Mouse (Mus musculus): Measurements from ENCODE around the gene Arl4d. TPM values are rescaled to one million over a fixed set of nuclear protein-coding genes. Genes with fewer than 3 reads are reported as not detected.
"Not testable (repeated sequence)": the region's sequence is repeated elsewhere in the genome, so short reads cannot be mapped to it uniquely, and the experiment has no call there.

The Arl4d gene
- total and polyA plus RNA-seq, 3 experiments = 0.59 to 1.2 (median 0.81) TPM

DNA sequence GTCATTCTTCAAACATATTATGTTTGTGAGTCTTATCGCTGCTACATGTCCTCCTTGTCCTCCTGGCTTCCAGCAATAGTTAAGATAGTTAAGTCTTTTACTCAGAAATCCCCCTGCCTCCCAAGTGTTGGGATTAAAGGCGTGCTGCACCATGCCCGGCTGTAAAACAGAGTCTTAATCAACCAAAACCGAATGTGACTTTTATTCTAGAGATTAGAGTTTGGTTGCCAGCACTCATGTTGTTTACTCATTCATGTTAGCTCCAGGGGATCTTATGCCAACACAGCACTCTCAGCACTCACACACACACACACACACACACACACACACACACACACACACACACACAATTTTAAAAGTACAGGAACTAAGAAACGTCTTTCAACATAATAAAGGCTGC, 22.4 kb upstream of the Arl4d start:
- TF ChIP-seq EP300 (IDR thresholded peaks at IDR 0.05; ENCODE audit: low read length) = no peak
- no peak for TF ChIP-seq ZMIZ1 (IDR thresholded peaks at IDR 0.05; ENCODE audit: low read depth, low read length)
- no peak for TF ChIP-seq POLR2AphosphoS2 (IDR thresholded peaks at IDR 0.05; ENCODE audit: low read depth, low read length)
- no peak for TF ChIP-seq PAX5 (IDR thresholded peaks at IDR 0.05; ENCODE audit: low read length)
- no peak for TF ChIP-seq CHD1 (IDR thresholded peaks at IDR 0.05; ENCODE audit: low read depth, low read length)
- no peak for TF ChIP-seq CHD2 (IDR thresholded peaks at IDR 0.05; ENCODE audit: low read length)
- TF ChIP-seq CTCF (conservative IDR thresholded peaks at IDR 0.05 in 1 of 2, IDR thresholded peaks at IDR 0.05 in 1 of 2; ENCODE audit: low read depth in 2 of 2, low read length in 2 of 2) = no peak
- no peak for TF ChIP-seq MXI1 (IDR thresholded peaks at IDR 0.05; ENCODE audit: low read depth, low read length)
- no peak for TF ChIP-seq HCFC1 (IDR thresholded peaks at IDR 0.05; ENCODE audit: low read depth, low read length)
- no peak for TF ChIP-seq SMC3 (IDR thresholded peaks at IDR 0.05; ENCODE audit: low read depth, low read length)
- TF ChIP-seq USF2 (conservative IDR thresholded peaks at IDR 0.05; ENCODE audit: low read depth, low read length) = no peak
- no peak for TF ChIP-seq SIN3A (IDR thresholded peaks at IDR 0.05; ENCODE audit: low read length)
- no peaks in the 10 kb centered on the region for H3K36me3 ChIP-seq (replicated peaks in 1 of 2; ENCODE audit: control insufficient read depth in 1 of 2, insufficient read depth in 1 of 2, low read length in 1 of 2)
- peaks cover 4 to 18% of the 10 kb centered on the region in 2 experiments; a peak in 3 of 4 replicates for H3K4me1 ChIP-seq (ENCODE audit: control insufficient read depth in 1 of 2, insufficient read depth in 2 of 2)
- peak overlapping the region; percentile 85 for H3K4me2 ChIP-seq (ENCODE audit: insufficient read depth, low read depth, poor library complexity, severe bottlenecking)
- peaks cover 7% of the 10 kb centered on the region for H3K27me3 ChIP-seq (replicated peaks)
- no peak for DNase-seq (ENCODE audit: extremely low read depth)
- dilution Hi-C loops (cut with MboI; ENCODE audit: extremely low pct_ligation_motif_present, extremely low pct_unique_long_range_greater_than_20kb, low sequenced_read_pairs) (no loop called here), in situ Hi-C loops (cut with MboI; ENCODE audit: low pct_ligation_motif_present, low pct_unique_long_range_greater_than_20kb, low sequenced_read_pairs) (no loop called here)
- no peak overlapping the region for H3K27ac ChIP-seq (ENCODE audit: insufficient read depth, low read depth)
- no peak overlapping the region for H3K4me3 ChIP-seq (replicated peaks in 1 of 3; ENCODE audit: low read depth in 2 of 3, low read length in 2 of 3, poor library complexity in 1 of 3)
- peaks cover 5% of the 10 kb centered on the region for H3K9me3 ChIP-seq (replicated peaks; ENCODE audit: low read length)
- H3K9ac ChIP-seq (ENCODE audit: insufficient read depth, low read depth) = peak overlapping the region; percentile 64; the same call in 1 of the 2 replicates
- no peaks in the 10 kb centered on the region for H3K79me2 ChIP-seq (replicated peaks; ENCODE audit: control insufficient read depth, extremely low read depth, insufficient read depth, poor library complexity, severe bottlenecking)

GRCm38 (mm10) chr11:101644591-101644990, 20.8 kb upstream of the Arl4d start:
- TF ChIP-seq MXI1 (IDR thresholded peaks at IDR 0.05; ENCODE audit: low read depth, low read length) (no peak), MYC (IDR thresholded peaks at IDR 0.05; ENCODE audit: low read depth, low read length) (0 out of 2 replicates have a peak, but pooled peaks have one; percentile 12)
- Histone ChIP-seq H3K27me3 (replicated peaks) (peaks cover 9% of the 10 kb centered on the region), H3K9ac (ENCODE audit: insufficient read depth, low read depth) (no peak overlapping the region), H3K9me3 (replicated peaks; ENCODE audit: low read length) (peaks cover 9% of the 10 kb centered on the region), H3K4me3 (replicated peaks in 1 of 3; ENCODE audit: low read depth in 2 of 3, low read length in 2 of 3, poor library complexity in 1 of 3) (no peak overlapping the region), H3K4me1 (ENCODE audit: control insufficient read depth in 1 of 2, insufficient read depth in 2 of 2) (peaks cover 4 to 18% of the 10 kb centered on the region in 2 experiments; a peak in 3 of 4 replicates), H3K4me2 (ENCODE audit: insufficient read depth, low read depth, poor library complexity, severe bottlenecking) (no peak overlapping the region), H3K36me3 (replicated peaks in 1 of 2; ENCODE audit: control insufficient read depth in 1 of 2, insufficient read depth in 1 of 2, low read length in 1 of 2) (no peaks in the 10 kb centered on the region), H3K79me2 (replicated peaks; ENCODE audit: control insufficient read depth, extremely low read depth, insufficient read depth, poor library complexity, severe bottlenecking) (no peaks in the 10 kb centered on the region), H3K27ac (ENCODE audit: insufficient read depth, low read depth) (no peak overlapping the region)
- in situ Hi-C loops (cut with MboI; ENCODE audit: low pct_ligation_motif_present, low pct_unique_long_range_greater_than_20kb, low sequenced_read_pairs) (no loop called here), dilution Hi-C loops (cut with MboI; ENCODE audit: extremely low pct_ligation_motif_present, extremely low pct_unique_long_range_greater_than_20kb, low sequenced_read_pairs) (no loop called here)
- peak; percentile 32 for DNase-seq (ENCODE audit: extremely low read depth)

DNA sequence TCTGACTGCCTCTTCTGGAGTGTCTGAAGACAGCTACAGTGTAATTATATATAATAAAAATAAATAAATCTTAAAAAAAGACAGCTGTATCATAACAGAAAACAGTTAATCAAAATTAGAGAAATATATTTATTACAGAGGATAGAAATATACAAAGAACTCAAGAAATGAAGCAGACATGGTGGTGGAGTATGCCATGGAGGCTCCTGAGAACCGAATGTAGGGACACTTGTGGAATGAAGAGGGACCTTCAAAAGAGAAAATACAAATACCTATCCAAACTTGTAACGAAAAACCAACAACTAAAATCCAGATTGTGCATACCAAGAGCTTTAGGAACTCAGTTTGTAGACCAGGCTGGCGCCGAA, 20.3 kb upstream of the Arl4d start:
- H3K79me2 ChIP-seq (replicated peaks; ENCODE audit: control insufficient read depth, extremely low read depth, insufficient read depth, poor library complexity, severe bottlenecking); dilution Hi-C loops (cut with MboI; ENCODE audit: extremely low pct_ligation_motif_present, extremely low pct_unique_long_range_greater_than_20kb, low sequenced_read_pairs); H3K4me3 ChIP-seq (replicated peaks in 1 of 3; ENCODE audit: low read depth in 2 of 3, low read length in 2 of 3, poor library complexity in 1 of 3); in situ Hi-C loops (cut with MboI; ENCODE audit: low pct_ligation_motif_present, low pct_unique_long_range_greater_than_20kb, low sequenced_read_pairs); H3K4me2 ChIP-seq (ENCODE audit: insufficient read depth, low read depth, poor library complexity, severe bottlenecking); H3K9ac ChIP-seq (ENCODE audit: insufficient read depth, low read depth); DNase-seq (ENCODE audit: extremely low read depth); H3K36me3 ChIP-seq (replicated peaks in 1 of 2; ENCODE audit: control insufficient read depth in 1 of 2, insufficient read depth in 1 of 2, low read length in 1 of 2); H3K9me3 ChIP-seq (replicated peaks; ENCODE audit: low read length); H3K27ac ChIP-seq (ENCODE audit: insufficient read depth, low read depth): not testable (repeated sequence)
- Histone ChIP-seq H3K4me1 (ENCODE audit: control insufficient read depth in 1 of 2, insufficient read depth in 2 of 2) (peaks cover 4 to 18% of the 10 kb centered on the region in 2 experiments; a peak in 3 of 4 replicates), H3K27me3 (replicated peaks) (peaks cover 11% of the 10 kb centered on the region)

Measured in CH12.LX (cell line).